In genomic region chr6:135662386-135662785, GRCm38 (mm10) we compare ENCODE assay signal across 18 mouse cellular contexts.
DNase-seq lines count a peak whose midpoint lies in the region; ATAC-seq and TF ChIP-seq lines count a peak whose summit lies in the region.
"Had no signal": no experiment of that assay in that cellular context is flagged by ENCODE, and none has a peak within 500 bp of the region (broad histone marks: within the 10 kb centered on the region; RNA-seq: fewer than 3 reads in every experiment).

No protein-coding gene starts in this region.

- intact Hi-C loops in left cerebral cortex, postnatal 36 days (cut with DNase I) = no loop called here

- TF ChIP-seq CTCF in layer of hippocampus, adult 2 months (conservative IDR thresholded peaks at IDR 0.05) = no peak

- peak; percentile 29; the same call in 1 of the 2 replicates for ATAC-seq in cerebellum, adult (ENCODE audit: insufficient number of reproducible peaks, low FRiP score, low TSS enrichment)
- ATAC-seq: forebrain, embryonic 15.5 days; inflammation-experienced regulatory T-cells, adult 6 months; liver, postnatal 0 days; midbrain, embryonic 16.5 days had no signal

- peak overlapping the region; percentile 89 for H3K27ac ChIP-seq in layer of hippocampus, adult 2 months
- H3K27ac ChIP-seq: forebrain, embryonic 15.5 days; limb, embryonic 13.5 days; neural tube, embryonic 13.5 days; stomach, embryonic 15.5 days had no signal

- H3K4me3 ChIP-seq in layer of hippocampus, adult 2 months = no peak overlapping the region
- H3K4me3 ChIP-seq: forebrain, embryonic 15.5 days; limb, embryonic 13.5 days; neural tube, embryonic 13.5 days; stomach, embryonic 15.5 days had no signal

- DNase-seq in cerebellum, postnatal 36 days = no peak
- peak; percentile 84 for DNase-seq in brain, adult 2 months (ENCODE audit: low read depth, low spot score)
- DNase-seq in layer of hippocampus, adult 2 months (ENCODE audit: low spot score in 2 of 2) = peak; percentile 39 to 73
- DNase-seq in left cerebral cortex, postnatal 36 days (ENCODE audit: low spot score in 2 of 2) = peak; percentile 56 to 72
- DNase-seq in retina, embryonic 14.5 days (ENCODE audit: low spot score) = no peak
- no peak for DNase-seq in thymus, postnatal 36 days
- no peak for DNase-seq in kidney, adult 11 months
- DNase-seq: adrenal gland, adult 8-10 months; heart, adult 18-20 months; kidney, postnatal 14 days; liver, postnatal 0 days had no signal

Comparison
In these comparisons a context has a peak if more than half of its experiments do, and no peak if none do; other contexts are left out.
1. DNase-seq: peak in brain, adult 2 months (single experiment), layer of hippocampus, adult 2 months (2 of 2) and left cerebral cortex, postnatal 36 days (2 of 2); none in cerebellum, postnatal 36 days (0 of 2), retina, embryonic 14.5 days (single experiment), thymus, postnatal 36 days (0 of 2) and kidney, adult 11 months (single experiment).